Mouse (Mus musculus): ENCODE results near the gene Smarcc2. TPM values are rescaled to one million over a fixed set of nuclear protein-coding genes. Genes with fewer than 3 reads are reported as not detected.

Gene Smarcc2
- polyA plus RNA-seq, 1 experiment from 2014 or later: 205 TPM

GRCm38 (mm10) chr10:128524111-128524731, 65.2 kb downstream of the Smarcc2 start:
- Histone ChIP-seq H3K4me3 (ENCODE audit: low read depth, low read length) (peak overlapping the region; percentile 65), H3K27ac (ENCODE audit: low read depth, low read length) (peak overlapping the region; percentile 56), H3K4me2 (ENCODE audit: low read depth, low read length) (peak overlapping the region; percentile 99), H3K36me3 (ENCODE audit: control insufficient read depth, insufficient read depth, low read length) (no peaks in the 10 kb centered on the region), H3K9me3 (ENCODE audit: control insufficient read depth, low read length) (no peaks in the 10 kb centered on the region), H3K27me3 (ENCODE audit: control insufficient read depth, insufficient read depth, low read length) (no peaks in the 10 kb centered on the region), H3K9ac (replicated peaks; ENCODE audit: low read depth, low read length) (peak overlapping the region; percentile 62), H3K4me1 (ENCODE audit: control insufficient read depth, insufficient read depth, low read length) (peaks cover 7% of the 10 kb centered on the region; the same call in 1 of the 2 replicates)
- ATAC-seq (ENCODE audit: low read depth): no peak
- WGBS: 13% methylated on average over 11 of the region's 11 CpGs

GRCm38 (mm10) chr10:128524732-128525662, 65.9 kb downstream of the Smarcc2 start:
- ATAC-seq (ENCODE audit: low read depth): peak; percentile 41
- WGBS: under 1% methylated on average over 56 of the region's 58 CpGs
- Histone ChIP-seq H3K9ac (replicated peaks; ENCODE audit: low read depth, low read length) (peak overlapping the region; percentile 62), H3K4me3 (ENCODE audit: low read depth, low read length) (peak overlapping the region; percentile 65), H3K4me2 (ENCODE audit: low read depth, low read length) (peak overlapping the region; percentile 99), H3K36me3 (ENCODE audit: control insufficient read depth, insufficient read depth, low read length) (no peaks in the 10 kb centered on the region), H3K4me1 (ENCODE audit: control insufficient read depth, insufficient read depth, low read length) (peaks cover 7% of the 10 kb centered on the region; the same call in 1 of the 2 replicates), H3K27ac (ENCODE audit: low read depth, low read length) (peak overlapping the region; percentile 60), H3K9me3 (ENCODE audit: control insufficient read depth, low read length) (no peaks in the 10 kb centered on the region), H3K27me3 (ENCODE audit: control insufficient read depth, insufficient read depth, low read length) (no peaks in the 10 kb centered on the region)

- under 1% methylated on average over 36 of the region's 37 CpGs for WGBS
- Histone ChIP-seq H3K27ac (ENCODE audit: low read depth, low read length) (peak within 1 kb of the TSS; percentile 60), H3K36me3 (ENCODE audit: control insufficient read depth, insufficient read depth, low read length) (no peaks in the 10 kb centered on the region)
Measured at GRCm38 (mm10) chr10:128525671-128526308, 66.7 kb downstream of the Smarcc2 start, which contains the start of gene Esyt1. Gene Esyt1 (minus strand): TSS chr10:128525871.

GRCm38 (mm10) chr10:128526366-128527356, 67.6 kb downstream of the Smarcc2 start:
- Histone ChIP-seq H3K4me1 (ENCODE audit: control insufficient read depth, insufficient read depth, low read length) (peaks cover 7% of the 10 kb centered on the region; the same call in 1 of the 2 replicates), H3K9me3 (ENCODE audit: control insufficient read depth, low read length) (no peaks in the 10 kb centered on the region), H3K4me2 (ENCODE audit: low read depth, low read length) (peak overlapping the region; percentile 99), H3K27ac (ENCODE audit: low read depth, low read length) (no peak overlapping the region), H3K4me3 (ENCODE audit: low read depth, low read length) (peak overlapping the region; percentile 65), H3K36me3 (ENCODE audit: control insufficient read depth, insufficient read depth, low read length) (no peaks in the 10 kb centered on the region), H3K27me3 (ENCODE audit: control insufficient read depth, insufficient read depth, low read length) (no peaks in the 10 kb centered on the region), H3K9ac (replicated peaks; ENCODE audit: low read depth, low read length) (no peak overlapping the region)
- no peak for ATAC-seq (ENCODE audit: low read depth)
- WGBS: 31% methylated on average over 28 of the region's 28 CpGs

More at GRCm38 (mm10) chr10:128525671-128526308, 66.7 kb downstream of the Smarcc2 start, which contains the start of gene Esyt1:
- peak; percentile 96 for ATAC-seq (ENCODE audit: low read depth)
- H3K4me2 ChIP-seq (ENCODE audit: low read depth, low read length): peak within 1 kb of the TSS; percentile 99
- H3K4me1 ChIP-seq (ENCODE audit: control insufficient read depth, insufficient read depth, low read length): peaks cover 7% of the 10 kb centered on the region; the same call in 1 of the 2 replicates
- no peaks in the 10 kb centered on the region for H3K9me3 ChIP-seq (ENCODE audit: control insufficient read depth, low read length)
- no peaks in the 10 kb centered on the region for H3K27me3 ChIP-seq (ENCODE audit: control insufficient read depth, insufficient read depth, low read length)
- peak within 1 kb of the TSS; percentile 65 for H3K4me3 ChIP-seq (ENCODE audit: low read depth, low read length)
- H3K9ac ChIP-seq (replicated peaks; ENCODE audit: low read depth, low read length): peak within 1 kb of the TSS; percentile 62

GRCm38 (mm10) chr10:128535206-128535605, 76.2 kb downstream of the Smarcc2 start:
- Histone ChIP-seq H3K36me3 (ENCODE audit: control insufficient read depth, insufficient read depth, low read length) (no peaks in the 10 kb centered on the region), H3K4me1 (ENCODE audit: control insufficient read depth, insufficient read depth, low read length) (no peaks in the 10 kb centered on the region), H3K27me3 (ENCODE audit: control insufficient read depth, insufficient read depth, low read length) (no peaks in the 10 kb centered on the region), H3K4me2 (ENCODE audit: low read depth, low read length) (no peak overlapping the region), H3K27ac (ENCODE audit: low read depth, low read length) (no peak overlapping the region), H3K9ac (replicated peaks; ENCODE audit: low read depth, low read length) (no peak overlapping the region), H3K9me3 (ENCODE audit: control insufficient read depth, low read length) (no peaks in the 10 kb centered on the region), H3K4me3 (ENCODE audit: low read depth, low read length) (no peak overlapping the region)
- ATAC-seq (ENCODE audit: low read depth): no peak
- 86% methylated on average over 2 of the region's 2 CpGs for WGBS

GRCm38 (mm10) chr10:128535624-128536265, 76.7 kb downstream of the Smarcc2 start:
- no peaks in the 10 kb centered on the region for H3K27me3 ChIP-seq (ENCODE audit: control insufficient read depth, insufficient read depth, low read length)
- no peak overlapping the region for H3K9ac ChIP-seq (replicated peaks; ENCODE audit: low read depth, low read length)
- no peak for ATAC-seq (ENCODE audit: low read depth)
- no peak overlapping the region for H3K27ac ChIP-seq (ENCODE audit: low read depth, low read length)
- 73% methylated on average over 4 of the region's 4 CpGs for WGBS
- H3K4me2 ChIP-seq (ENCODE audit: low read depth, low read length): peak overlapping the region; percentile 32; the same call in 1 of the 2 replicates
- no peaks in the 10 kb centered on the region for H3K4me1 ChIP-seq (ENCODE audit: control insufficient read depth, insufficient read depth, low read length)
- no peaks in the 10 kb centered on the region for H3K36me3 ChIP-seq (ENCODE audit: control insufficient read depth, insufficient read depth, low read length)
- no peaks in the 10 kb centered on the region for H3K9me3 ChIP-seq (ENCODE audit: control insufficient read depth, low read length)
- no peak overlapping the region for H3K4me3 ChIP-seq (ENCODE audit: low read depth, low read length)

GRCm38 (mm10) chr10:128536266-128536940, 77.4 kb downstream of the Smarcc2 start:
- 16% methylated on average over 18 of the region's 18 CpGs for WGBS
- peak; percentile 94 for ATAC-seq (ENCODE audit: low read depth)
- Histone ChIP-seq H3K27me3 (ENCODE audit: control insufficient read depth, insufficient read depth, low read length) (no peaks in the 10 kb centered on the region), H3K4me1 (ENCODE audit: control insufficient read depth, insufficient read depth, low read length) (no peaks in the 10 kb centered on the region), H3K9me3 (ENCODE audit: control insufficient read depth, low read length) (no peaks in the 10 kb centered on the region), H3K4me2 (ENCODE audit: low read depth, low read length) (peak overlapping the region; percentile 32; the same call in 1 of the 2 replicates), H3K36me3 (ENCODE audit: control insufficient read depth, insufficient read depth, low read length) (no peaks in the 10 kb centered on the region), H3K4me3 (ENCODE audit: low read depth, low read length) (no peak overlapping the region), H3K27ac (ENCODE audit: low read depth, low read length) (no peak overlapping the region), H3K9ac (replicated peaks; ENCODE audit: low read depth, low read length) (no peak overlapping the region)
